Mouse (Mus musculus) urinary bladder, postnatal 14 days (tissue): ENCODE data around the gene Apex2.
A peak's percentile ranks its signal among the peaks of the same experiment; 100 is the strongest.
"Not testable (repeated sequence)": the region's sequence is repeated elsewhere in the genome, so short reads cannot be mapped to it uniquely, and the experiment has no call there.

Source experiments
- DNase-seq: peaks from one replicate; pipeline ENCODE4 v3.0.0; 2021; ENCODE audit warnings: low spot score

Apex2 gene

GRCm38 (mm10) chrX:150487811-150488210 is 101.9 kb downstream of the Apex2 start:
- not testable (repeated sequence) for DNase-seq

- not testable (repeated sequence) for DNase-seq
These were observed 103.2 kb downstream of the Apex2 start for GRCm38 (mm10) chrX:150486314-150487030.

- peak; percentile 74 for DNase-seq
These were observed 111.6 kb downstream of the Apex2 start for GRCm38 (mm10) chrX:150477854-150478780.

DNA sequence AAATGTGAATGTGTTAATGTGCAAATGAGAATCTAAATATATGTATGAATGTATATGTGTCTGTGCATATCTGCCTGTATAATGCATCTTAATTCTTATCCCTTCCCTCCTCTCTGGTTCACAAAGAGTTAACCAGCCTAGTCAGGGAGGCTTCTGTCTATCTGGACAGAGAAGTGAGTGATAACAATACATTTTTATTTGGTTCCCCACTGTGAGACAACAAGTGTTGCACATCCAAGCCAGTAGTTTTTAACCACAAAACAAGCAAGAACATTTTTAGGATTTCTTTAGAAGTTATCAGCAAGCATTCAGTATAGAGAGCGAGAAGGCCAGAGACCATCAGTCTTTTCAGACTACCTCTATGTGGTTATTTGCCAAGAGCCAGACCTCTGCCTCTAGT is 118.3 kb downstream of the Apex2 start:
- DNase-seq: no peak
